In genomic region chr2:128169486-128169885, GRCm38 (mm10) we compare ENCODE assay signal across 23 mouse cellular contexts. TPM values are rescaled to one million over a fixed set of nuclear protein-coding genes. Genes with fewer than 3 reads are reported as not detected.
DNase-seq lines count a peak whose midpoint lies in the region; ATAC-seq and TF ChIP-seq lines count a peak whose summit lies in the region.
"Had no signal": no experiment of that assay in that cellular context is flagged by ENCODE, and none has a peak within 500 bp of the region (broad histone marks: within the 10 kb centered on the region; RNA-seq: fewer than 3 reads in every experiment).

No protein-coding gene starts in this region.

- no peak overlapping the region for H3K4me2 ChIP-seq in liver, embryonic 12.5 days
- H3K4me2 ChIP-seq in liver, postnatal 0 days (ENCODE audit: low read depth, low read length), result peak overlapping the region; percentile 54
- H3K4me2 ChIP-seq: embryonic facial prominence, embryonic 12.5 days; forebrain, embryonic 13.5 days; forebrain, embryonic 15.5 days had no signal

- no peak for TF ChIP-seq CTCF in liver, adult 2 months (IDR thresholded peaks at IDR 0.05; ENCODE audit: low read depth, low read length)
- no peak for TF ChIP-seq CTCF in liver, postnatal 0 days (IDR thresholded peaks at IDR 0.05; ENCODE audit: low read depth)

- H3K9ac ChIP-seq in liver, adult 2 months (ENCODE audit: low read depth, low read length), result no peak overlapping the region
- no peak overlapping the region for H3K9ac ChIP-seq in liver, embryonic 12.5 days
- peak overlapping the region; percentile 53 for H3K9ac ChIP-seq in liver, postnatal 0 days (replicated peaks)
- H3K9ac ChIP-seq: embryonic facial prominence, embryonic 12.5 days; forebrain, embryonic 13.5 days; forebrain, embryonic 15.5 days; forebrain, postnatal 0 days had no signal

- no peaks in the 10 kb centered on the region for H3K79me2 ChIP-seq in liver, adult 2 months (ENCODE audit: control insufficient read depth, insufficient read depth, low read length)

- no peaks in the 10 kb centered on the region for H3K9me3 ChIP-seq in liver, embryonic 12.5 days (replicated peaks)
- no peaks in the 10 kb centered on the region for H3K9me3 ChIP-seq in liver, postnatal 0 days (ENCODE audit: low read length)
- H3K9me3 ChIP-seq: embryonic facial prominence, embryonic 10.5 days; embryonic facial prominence, embryonic 12.5 days; forebrain, embryonic 13.5 days; forebrain, embryonic 15.5 days; G1E had no signal

- H3K27ac ChIP-seq in liver, adult 2 months (replicated peaks; ENCODE audit: insufficient read depth, low read depth, low read length), result no peak overlapping the region
- H3K27ac ChIP-seq in liver, embryonic 12.5 days, result no peak overlapping the region
- peak overlapping the region; percentile 91 for H3K27ac ChIP-seq in liver, postnatal 0 days (ENCODE audit: low read depth)
- H3K27ac ChIP-seq: embryonic facial prominence, embryonic 10.5 days; embryonic facial prominence, embryonic 12.5 days; forebrain, embryonic 13.5 days; forebrain, embryonic 15.5 days had no signal

- H3K4me3 ChIP-seq in liver, adult 2 months (ENCODE audit: insufficient read depth, low read depth, low read length), result no peak overlapping the region
- no peak overlapping the region for H3K4me3 ChIP-seq in liver, embryonic 12.5 days
- H3K4me3 ChIP-seq in liver, postnatal 0 days (ENCODE audit: low read depth, low read length), result peak overlapping the region; percentile 19; the same call in 1 of the 2 replicates
- H3K4me3 ChIP-seq: embryonic facial prominence, embryonic 10.5 days; embryonic facial prominence, embryonic 12.5 days; forebrain, embryonic 13.5 days; forebrain, embryonic 15.5 days had no signal

- no peak for TF ChIP-seq POLR2A in liver, adult 2 months (IDR thresholded peaks at IDR 0.05; ENCODE audit: extremely low read depth, insufficient read depth, low read length)

- H3K27me3 ChIP-seq in liver, adult 2 months (ENCODE audit: control insufficient read depth, insufficient read depth, low read length), result no peaks in the 10 kb centered on the region
- no peaks in the 10 kb centered on the region for H3K27me3 ChIP-seq in liver, embryonic 12.5 days (replicated peaks)
- H3K27me3 ChIP-seq in liver, postnatal 0 days (ENCODE audit: insufficient read depth, low read length), result no peaks in the 10 kb centered on the region
- H3K27me3 ChIP-seq: CH12.LX; embryonic facial prominence, embryonic 12.5 days; forebrain, embryonic 13.5 days; forebrain, embryonic 15.5 days; Patski had no signal

- TF ChIP-seq EP300 in liver, postnatal 0 days (IDR thresholded peaks at IDR 0.05; ENCODE audit: low read depth), result peak; percentile 66

- peaks cover 32% of the 10 kb centered on the region for H3K4me1 ChIP-seq in liver, adult 2 months (ENCODE audit: control insufficient read depth, insufficient read depth, low read length)
- H3K4me1 ChIP-seq in liver, embryonic 12.5 days, result peaks cover 45% of the 10 kb centered on the region
- peaks cover 34% of the 10 kb centered on the region for H3K4me1 ChIP-seq in liver, postnatal 0 days (ENCODE audit: insufficient read depth)

- no peak for ATAC-seq in liver, embryonic 12.5 days
- peak; percentile 20; the same call in 1 of the 2 replicates for ATAC-seq in liver, postnatal 0 days
- ATAC-seq: activated CD4-positive, CD25-positive, alpha-beta regulatory T cell, adult 4 months; CD4-positive, CD25-positive, alpha-beta regulatory T cell, adult 4 months; forebrain, embryonic 13.5 days; Patski had no signal

- H3K36me3 ChIP-seq in liver, adult 2 months (ENCODE audit: control insufficient read depth, insufficient read depth, low read length), result no peaks in the 10 kb centered on the region
- H3K36me3 ChIP-seq in liver, embryonic 12.5 days, result no peaks in the 10 kb centered on the region
- no peaks in the 10 kb centered on the region for H3K36me3 ChIP-seq in liver, postnatal 0 days (replicated peaks; ENCODE audit: insufficient read depth, low read length)
- H3K36me3 ChIP-seq: embryonic facial prominence, embryonic 10.5 days; embryonic facial prominence, embryonic 12.5 days; forebrain, embryonic 15.5 days; G1E had no signal

- DNase-seq in adrenal gland, adult (ENCODE audit: inconsistent age in 2 of 2, low spot score in 1 of 2), result peak; percentile 43 to 76
- no peak for DNase-seq in adrenal gland, postnatal 4 days (ENCODE audit: low spot score in 2 of 2)
- peak; percentile 93 for DNase-seq in liver, adult 2 months (ENCODE audit: extremely low read depth, low read depth, low spot score)
- DNase-seq in liver, postnatal 0 days, result peak; percentile 64
- DNase-seq in liver, result no peak
- DNase-seq: adrenal gland, adult 2 months; adrenal gland, postnatal 14 days; B cell, adult 2 months; cerebellum, adult 11-12 months; cerebellum, adult 2 months; cerebellum, adult 9-10 months; cerebellum, postnatal 25 days had no signal

- 23% methylated on average over 5 of the region's 5 CpGs for WGBS in liver, adult 2 months
- 73% methylated on average over 5 of the region's 5 CpGs for whole genome bisulfite sequencing in liver, embryonic 12.5 days (ENCODE audit: insufficient replicate concordance)
- WGBS in liver, postnatal 0 days (ENCODE audit: insufficient replicate concordance), result 60% methylated on average over 5 of the region's 5 CpGs

RNA-seq across cellular contexts. Expression of gene Bcl2l11, which starts 43.6 kb away (rescaled TPM):
- total RNA-seq in adrenal gland, postnatal 4 days (2021), result 10 to 100 TPM; 37.2 to 37.7 TPM
- total RNA-seq in liver, adult 2 months (2014; rRNA removed), result 4.0 and 7.0 TPM in 2 replicates
- 2.7 and 2.8 TPM in 2 replicates for polyA plus RNA-seq in liver, adult 2 months (2012; rRNA removed)
- polyA plus RNA-seq in liver, embryonic 12.5 days (2016; fragmentation: Nextera tagmentation; extraction: Ambion mirVana), result 9.4 and 9.7 TPM in 2 replicates
- 6.4 and 6.5 TPM in 2 replicates for polyA plus RNA-seq in liver, postnatal 0 days (2015; fragmentation: Nextera tagmentation; extraction: Ambion mirVana)

Comparison
In these comparisons a context has a peak if more than half of its experiments do, and no peak if none do; other contexts are left out.
1. DNase-seq: peak in adrenal gland, adult (2 of 2), liver, adult 2 months (single experiment) and liver, postnatal 0 days (single experiment); none in adrenal gland, postnatal 4 days (0 of 2) and liver (single experiment).